Mouse (Mus musculus): ENCODE results near the gene Zfp334.
A peak's percentile ranks its signal among the peaks of the same experiment; 100 is the strongest.

Gene Zfp334

DNA sequence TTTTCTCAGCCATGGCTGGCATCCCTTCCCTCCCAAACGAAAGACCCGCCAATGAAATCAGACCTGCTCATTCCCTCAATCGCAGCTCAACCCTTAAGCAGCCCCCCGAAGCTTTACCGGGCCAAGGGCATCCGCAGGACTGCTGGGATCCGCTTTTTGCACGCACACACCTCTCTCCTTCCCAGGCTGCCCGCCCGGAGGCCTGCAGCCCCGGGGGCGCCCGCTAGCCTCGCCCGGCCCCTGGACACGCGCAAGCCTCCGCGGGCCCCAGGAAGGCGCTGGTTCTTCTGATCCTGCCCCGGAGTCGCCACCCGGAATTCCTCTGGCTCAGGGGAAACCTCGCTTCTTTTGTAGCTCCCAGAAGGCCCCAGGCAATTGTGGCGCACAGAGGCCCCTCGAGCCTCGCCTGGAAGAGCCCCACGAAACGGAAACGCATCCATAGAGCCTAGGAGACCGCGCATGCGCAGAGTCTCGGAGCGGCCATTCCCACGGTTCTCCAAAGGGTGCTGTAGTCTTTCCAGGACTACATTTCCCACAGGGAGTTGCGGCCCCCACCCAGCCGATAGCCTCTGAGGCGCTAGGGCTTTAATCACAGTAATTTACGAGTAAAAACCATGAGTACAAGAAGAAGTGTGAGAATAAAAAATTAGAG is at the start of gene Zfp334:
Gene Zfp334 (minus strand): TSS at position 416 of the 652 bp plus-strand sequence.
- DNase-seq (ENCODE audit: low read depth, low spot score) = no peak

GRCm38 (mm10) chr2:165428694-165429093 is 40.6 kb upstream of the Zfp334 start:
- DNase-seq (ENCODE audit: low read depth, low spot score) = no peak

GRCm38 (mm10) chr2:165420195-165420594 is 32.1 kb upstream of the Zfp334 start:
- no peak for DNase-seq (ENCODE audit: low read depth, low spot score)

DNA sequence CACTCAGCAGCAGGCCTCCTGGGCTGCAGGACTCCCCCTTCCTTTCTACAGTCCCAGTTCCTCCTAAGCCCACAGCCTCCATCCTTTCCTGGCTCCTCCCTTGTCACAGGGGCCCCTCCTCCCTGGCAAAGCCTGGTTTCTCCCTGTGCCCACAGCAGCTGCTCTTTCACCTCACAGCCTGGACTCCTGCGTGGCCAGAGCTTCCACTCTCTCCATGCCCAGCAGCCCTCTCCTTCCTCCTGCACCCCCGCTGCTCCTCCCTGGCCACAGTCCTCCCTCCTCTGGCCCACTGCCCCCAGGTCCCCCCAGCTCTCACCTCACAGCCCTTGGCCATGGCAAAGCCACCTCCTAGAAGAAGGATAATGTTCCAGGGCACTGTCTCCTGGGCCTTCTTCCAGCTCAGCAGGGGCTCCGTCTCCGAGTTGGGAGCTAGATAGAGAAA is 31.6 kb upstream of the Zfp334 start:
- DNase-seq (ENCODE audit: low read depth, low spot score) = no peak

DNA sequence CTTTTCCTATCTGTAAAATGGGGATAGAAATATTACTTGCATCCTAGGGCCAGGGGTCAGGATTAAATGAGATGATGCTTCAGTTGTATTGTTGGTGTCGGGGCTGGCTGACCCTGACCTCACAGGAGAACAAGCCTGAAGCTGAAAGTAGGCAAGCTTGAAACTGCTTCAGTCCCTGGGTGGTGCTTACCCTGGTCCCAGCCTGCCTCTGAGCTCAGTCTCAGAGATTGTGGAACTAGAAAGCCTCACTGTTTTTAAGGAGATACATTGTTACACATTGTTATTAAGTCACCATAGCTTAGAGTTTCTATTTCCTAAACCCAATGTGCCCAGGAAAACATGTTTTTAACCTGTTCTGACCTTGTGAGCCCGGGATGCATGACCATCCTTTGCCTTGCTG is 30.5 kb upstream of the Zfp334 start:
- DNase-seq (ENCODE audit: low read depth, low spot score) = no peak

GRCm38 (mm10) chr2:165417291-165417690 is 29.2 kb upstream of the Zfp334 start:
- no peak for DNase-seq (ENCODE audit: low read depth, low spot score)

DNA sequence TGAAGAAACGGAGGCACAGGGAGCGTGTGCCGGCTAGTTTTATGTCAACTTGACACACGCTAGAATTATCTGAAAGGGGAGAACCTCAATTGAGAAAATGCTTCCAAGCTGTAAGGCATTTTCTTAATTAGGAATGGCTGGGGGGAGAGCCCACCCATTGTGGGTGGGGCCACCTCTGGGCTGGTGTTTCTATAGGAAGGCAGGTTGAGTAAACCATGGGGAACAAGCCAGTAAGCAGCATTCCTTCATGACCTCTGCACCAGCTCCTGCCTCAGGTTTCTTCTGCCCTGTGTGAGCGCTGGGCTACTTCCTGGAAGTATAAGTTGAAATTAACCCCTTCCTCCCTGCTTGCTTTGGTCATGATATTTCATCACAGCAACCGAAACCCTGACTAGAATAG is 27.7 kb upstream of the Zfp334 start:
- no peak for DNase-seq (ENCODE audit: low read depth, low spot score)

- DNase-seq (ENCODE audit: low read depth, low spot score) = no peak
Observed at GRCm38 (mm10) chr2:165415141-165415721, 27.2 kb upstream of the Zfp334 start.

DNA sequence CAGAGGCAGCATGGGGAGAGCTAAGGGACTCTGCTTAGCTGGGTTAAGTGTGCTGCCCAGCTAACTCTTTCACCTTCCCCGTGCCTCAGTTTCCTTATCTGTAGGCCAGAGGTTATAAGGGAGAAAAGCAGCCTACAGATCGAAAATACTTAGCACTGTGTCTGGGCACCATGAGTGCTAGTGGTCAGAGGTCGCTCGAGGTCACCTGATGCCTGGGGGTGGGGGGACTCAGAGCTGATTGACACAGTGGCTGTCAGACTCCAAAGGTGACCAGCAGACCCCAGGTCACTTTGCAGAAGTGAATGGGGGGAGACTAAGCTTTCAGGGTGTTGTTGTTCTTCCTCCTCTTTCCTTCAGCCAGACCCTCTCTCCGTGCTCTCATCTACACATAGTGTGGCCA is 26.3 kb upstream of the Zfp334 start:
- no peak for DNase-seq (ENCODE audit: low read depth, low spot score)

GRCm38 (mm10) chr2:165413884-165414283 is 25.8 kb upstream of the Zfp334 start:
- no peak for DNase-seq (ENCODE audit: low read depth, low spot score)

DNA sequence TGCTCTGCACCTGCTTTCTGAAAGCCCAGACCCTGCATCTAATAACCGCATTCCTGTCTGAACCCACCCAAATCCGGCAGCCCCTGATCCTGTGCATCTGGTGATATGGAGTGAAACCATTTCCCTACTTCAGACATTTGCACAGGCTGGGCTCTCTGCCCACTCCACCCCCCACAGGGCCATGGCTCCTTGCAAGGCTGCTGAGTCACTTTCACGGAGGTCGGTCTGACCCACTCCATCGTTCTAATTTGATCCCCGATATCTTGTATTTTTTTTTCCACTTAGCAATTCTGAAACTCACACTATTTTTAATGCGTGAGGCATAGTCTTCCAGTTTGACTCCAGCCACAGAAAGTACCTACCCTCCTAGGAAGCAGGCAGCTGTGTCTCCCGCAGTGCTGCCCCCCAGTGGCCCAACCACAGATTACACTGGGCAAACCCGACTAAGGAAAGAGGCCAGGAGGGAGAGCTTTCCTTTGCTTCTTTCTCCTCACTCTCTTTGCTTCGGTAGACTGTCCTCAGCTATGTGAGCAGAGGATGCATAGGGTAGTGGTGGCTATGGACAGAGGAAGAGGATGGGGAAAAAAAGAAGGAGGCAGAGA is 19.7 kb upstream of the Zfp334 start:
- DNase-seq (ENCODE audit: low read depth, low spot score) = peak; percentile 48

DNA sequence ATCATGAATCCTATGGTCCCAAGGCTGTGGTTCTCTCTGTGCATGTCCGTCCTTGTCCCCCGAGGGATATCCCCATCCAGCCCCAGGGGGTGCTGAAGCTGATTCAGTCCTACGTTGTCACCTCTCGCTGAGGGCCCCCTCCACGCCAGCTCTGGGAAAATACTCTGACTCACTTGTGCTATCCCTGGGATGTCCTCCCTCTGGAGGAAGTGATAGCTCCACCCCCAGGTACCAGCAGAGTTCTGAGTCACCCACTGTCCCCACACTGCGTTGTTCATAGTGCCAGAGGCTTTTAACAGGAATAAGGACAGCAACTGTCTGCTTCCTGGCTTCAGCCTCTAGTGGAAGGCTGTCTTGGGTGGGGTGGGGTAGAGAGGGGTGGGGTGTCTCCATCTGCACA is 17.3 kb upstream of the Zfp334 start:
- no peak for DNase-seq (ENCODE audit: low read depth, low spot score)

GRCm38 (mm10) chr2:165404951-165405350 is 16.9 kb upstream of the Zfp334 start:
- no peak for DNase-seq (ENCODE audit: low read depth, low spot score)

GRCm38 (mm10) chr2:165398164-165398785 is 10.2 kb upstream of the Zfp334 start:
- no peak for DNase-seq (ENCODE audit: low read depth, low spot score)

DNA sequence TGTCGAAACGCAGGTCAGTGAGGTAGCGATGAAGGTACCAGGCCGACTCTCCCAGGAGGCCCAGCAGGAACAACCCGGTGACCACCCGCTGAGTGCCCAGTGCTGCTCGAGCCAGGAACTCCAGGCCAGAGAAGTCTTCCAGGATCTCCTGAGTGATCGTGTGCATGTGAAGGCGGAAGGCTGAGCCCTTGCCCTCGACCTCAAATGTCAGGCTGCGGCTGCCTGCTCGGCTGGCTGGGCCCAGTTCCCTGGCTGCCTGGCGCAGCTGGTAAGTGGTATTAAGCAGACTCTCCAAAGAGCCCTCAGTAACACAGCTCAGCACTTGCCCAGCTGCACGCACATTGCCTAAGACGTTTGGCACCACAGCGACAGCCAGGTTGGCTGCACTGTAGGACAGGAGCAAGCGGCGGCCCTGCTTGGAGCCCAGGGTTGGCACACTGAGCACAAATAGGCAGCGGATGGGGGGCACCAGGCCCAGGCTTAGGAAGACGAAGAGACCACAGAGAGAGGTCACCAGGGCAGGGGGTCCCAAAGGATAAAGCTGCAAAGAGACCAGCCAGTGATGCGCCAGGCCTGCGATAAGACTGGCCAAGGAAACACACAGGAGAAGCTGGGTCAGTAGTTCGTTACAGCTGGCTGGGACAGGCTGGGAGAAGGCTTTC is 9.6 kb upstream of the Zfp334 start:
- no peak for DNase-seq (ENCODE audit: low read depth, low spot score)

- no peak for DNase-seq (ENCODE audit: low read depth, low spot score)
Observed at GRCm38 (mm10) chr2:165396831-165397501, 8.9 kb upstream of the Zfp334 start.

DNA sequence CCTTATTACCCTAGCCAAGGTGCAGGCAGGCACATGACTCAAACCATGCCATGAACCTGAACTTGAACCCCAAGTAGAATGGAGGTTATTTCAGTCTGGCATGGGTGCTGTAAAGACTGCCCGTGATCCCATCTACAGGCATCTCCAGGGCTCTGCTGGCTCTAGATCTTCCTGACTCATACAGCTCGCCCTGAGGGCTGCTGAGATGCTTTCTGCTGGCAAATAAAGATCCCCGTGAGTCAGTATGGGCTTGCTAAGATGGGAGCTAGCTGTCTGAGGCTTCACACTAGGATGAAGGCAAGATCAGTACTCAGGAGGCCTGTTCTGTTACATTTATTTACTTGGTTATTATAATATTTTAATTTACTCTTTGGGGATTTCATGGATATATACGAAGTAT is 4.1 kb upstream of the Zfp334 start:
- DNase-seq (ENCODE audit: low read depth, low spot score) = no peak

- DNase-seq (ENCODE audit: low read depth, low spot score) = peak; percentile 50
Observed at GRCm38 (mm10) chr2:165391561-165391960, 3.5 kb upstream of the Zfp334 start.

DNA sequence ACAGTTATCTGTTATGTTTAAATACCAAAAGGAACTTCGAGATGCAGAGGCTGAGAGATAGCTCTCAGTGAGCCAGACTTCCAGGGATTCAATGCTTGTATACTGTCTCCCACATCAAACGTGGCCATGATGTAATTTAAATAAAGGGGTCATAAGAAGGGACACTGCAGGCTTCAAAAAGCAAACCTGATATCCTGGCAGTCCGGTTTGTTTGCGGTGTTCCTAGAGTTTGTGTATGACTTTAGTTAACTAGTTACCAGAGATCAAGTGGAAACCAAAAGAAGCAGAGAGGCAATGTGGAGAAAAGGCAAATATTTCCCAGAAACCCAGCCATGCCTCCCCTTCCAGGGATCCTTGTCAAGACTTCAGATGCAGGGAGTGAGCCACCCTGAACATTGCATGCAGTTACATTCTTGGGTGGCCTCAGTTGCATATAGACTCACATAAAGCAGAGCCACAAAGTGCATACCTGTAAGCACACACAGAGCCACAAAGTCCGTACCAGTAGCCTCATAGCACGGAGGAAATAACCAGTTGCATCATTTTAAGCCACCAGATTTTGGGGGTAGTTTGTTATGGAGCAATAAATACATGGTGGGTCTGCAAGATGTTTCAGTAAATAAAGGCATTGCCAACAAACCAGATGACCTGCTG is 1.4 kb upstream of the Zfp334 start:
- no peak for DNase-seq (ENCODE audit: low read depth, low spot score)

DNA sequence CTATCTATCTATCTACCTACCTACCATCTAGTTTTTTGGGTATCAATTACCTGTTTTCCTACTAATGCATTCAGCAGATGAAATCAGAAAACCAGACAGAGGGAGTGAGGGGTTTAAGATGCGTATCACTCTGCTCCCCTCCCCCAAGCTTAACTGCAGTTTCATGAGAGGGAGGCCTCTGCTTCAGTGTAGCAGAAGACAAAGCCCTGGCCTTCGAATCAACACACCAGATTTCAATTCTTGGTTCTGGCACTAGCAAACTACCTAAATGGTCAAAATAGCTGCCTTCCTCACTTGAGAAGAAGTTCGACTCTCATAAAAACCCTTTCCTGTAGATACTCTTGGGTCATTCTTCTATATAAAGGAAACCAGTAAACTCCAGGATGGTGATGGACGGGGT is 689 bp downstream of the Zfp334 start:
- DNase-seq (ENCODE audit: low read depth, low spot score) = no peak

GRCm38 (mm10) chr2:165380050-165380449 is 8.0 kb downstream of the Zfp334 start:
- no peak for DNase-seq (ENCODE audit: low read depth, low spot score)

Measured in CD4-positive helper T cell, adult 2 months (primary cell).